Mouse (Mus musculus) cerebellum, adult 2 months (tissue): ENCODE measurements around the gene Tubb2b.

Experiments used
- CTCF ChIP-seq: fragments of 200-500 bp; IDR thresholded peaks from 2 replicates; pipeline ENCODE4 v1.5.1; 2011; ENCODE audit warnings: low read depth, mild to moderate bottlenecking, control low read depth, low read length, moderate library complexity, borderline replicate concordance; ENCODE audit not compliant: insufficient read depth
- POLR2A ChIP-seq: fragments of 200-500 bp; IDR thresholded peaks from 2 replicates; pipeline ENCODE4 v1.6.1; 2011; ENCODE audit warnings: low read length, control low read depth, borderline replicate concordance; ENCODE audit not compliant: insufficient read depth

- TF ChIP-seq CTCF = no peak
- TF ChIP-seq POLR2A = no peak
Observed at GRCm38 (mm10) chr13:34174025-34174424, 43.8 kb upstream of the Tubb2b start.
